Mouse (Mus musculus) kidney, adult 2 months (tissue): ENCODE measurements around the gene Dnase1l3.

ENCODE experiments used
- CTCF ChIP-seq: fragments of 200-500 bp; conservative IDR thresholded peaks from 2 replicates; pipeline ENCODE4 v1.5.1; 2011; ENCODE audit warnings: low read depth, mild to moderate bottlenecking, control low read depth, low read length, moderate library complexity, mixed read lengths; ENCODE audit not compliant: insufficient read depth, insufficient read length
- POLR2A ChIP-seq: fragments of 200-500 bp; IDR thresholded peaks from one replicate; pipeline ENCODE4 v1.6.1; 2011; ENCODE audit warnings: low read depth, low read length, control low read depth

DNA sequence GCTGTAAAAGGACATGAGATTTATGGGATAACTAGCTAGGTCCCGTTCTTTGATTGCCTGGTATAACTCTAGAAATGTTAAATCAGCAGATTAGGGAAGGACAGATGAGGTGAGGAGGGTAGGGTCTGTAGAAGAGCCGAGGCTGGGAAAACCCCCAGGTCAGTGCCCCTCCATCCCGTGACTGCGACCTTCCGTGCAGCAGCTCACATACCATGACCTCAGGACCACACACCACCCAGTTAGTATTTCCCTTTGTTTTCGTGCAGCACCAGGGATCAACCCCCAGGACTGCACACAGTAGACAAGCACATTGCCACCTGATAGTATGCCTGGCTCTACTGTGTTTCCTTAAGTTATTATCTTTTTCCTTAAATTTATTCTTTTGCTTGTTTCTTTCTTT, 30.1 kb upstream of the Dnase1l3 start:
- TF ChIP-seq CTCF, result no peak
- no peak for TF ChIP-seq POLR2A
